Mouse (Mus musculus) hindbrain, embryonic 15.5 days (tissue): ENCODE measurements around the gene Med13l. TPM values are rescaled to one million over a fixed set of nuclear protein-coding genes. Genes with fewer than 3 reads are reported as not detected.

ENCODE experiments used
- ATAC-seq: fragments of 200-750 bp; cut with Nextera tagmentation; 2 replicates; pipeline ENCODE4 v1.8.0; 2017; ENCODE audit warnings: low read depth, moderate number of reproducible peaks, moderate TSS enrichment; ENCODE audit not compliant: low FRiP score
- H3K27ac ChIP-seq: fragments of 300-500 bp; sonication (generic); replicated peaks from 2 replicates; pipeline ENCODE4 v1.5.1; 2015; ENCODE audit warnings: mild to moderate bottlenecking, inconsistent platforms
- H3K27me3 ChIP-seq: fragments of 300-500 bp; sonication (generic); 2 replicates; pipeline ENCODE4 v1.6.1; 2015; ENCODE audit warnings: control low read depth, inconsistent platforms
- H3K36me3 ChIP-seq: fragments of 300-500 bp; sonication (generic); 2 replicates; pipeline ENCODE4 v1.6.1; 2015; ENCODE audit warnings: control low read depth, inconsistent platforms
- H3K4me1 ChIP-seq: fragments of 300-500 bp; sonication (generic); replicated peaks from 2 replicates; pipeline ENCODE4 v1.6.1; 2015; ENCODE audit warnings: control low read depth, inconsistent platforms
- H3K4me2 ChIP-seq: fragments of 300-500 bp; sonication (generic); 2 replicates; pipeline ENCODE4 v1.6.1; 2015; ENCODE audit warnings: moderate library complexity, mild to moderate bottlenecking, inconsistent platforms
- H3K4me3 ChIP-seq: fragments of 300-500 bp; sonication (generic); 2 replicates; pipeline ENCODE4 v1.5.1; 2015; ENCODE audit warnings: mild to moderate bottlenecking, inconsistent platforms
- H3K9ac ChIP-seq: fragments of 300-500 bp; sonication (generic); 2 replicates; pipeline ENCODE4 v1.6.1; 2015; ENCODE audit warnings: inconsistent platforms
- H3K9me3 ChIP-seq: fragments of 300-500 bp; sonication (generic); 2 replicates; pipeline ENCODE4 v1.6.1; 2016; ENCODE audit warnings: control low read depth, inconsistent platforms
- WGBS: fragments of 180-500 bp; shearing (Covaris S2); methylation state at CpG from one replicate; pipeline ENCODE4 v1.1.7; 2015; 5-methylcytosine and 5-hydroxymethylcytosine counted together
- polyA plus RNA-seq: library from polyadenylated mRNA; unstranded; fragments of >200 nt; fragmentation: Nextera tagmentation; extraction: Ambion mirVana; gene quantifications from 2 replicates; pipeline ENCODE4 v1.2.1, GENCODE M21; 2015

The Med13l gene
- polyA plus RNA-seq, 1 experiment from 2014 or later, result 13.7 TPM

DNA sequence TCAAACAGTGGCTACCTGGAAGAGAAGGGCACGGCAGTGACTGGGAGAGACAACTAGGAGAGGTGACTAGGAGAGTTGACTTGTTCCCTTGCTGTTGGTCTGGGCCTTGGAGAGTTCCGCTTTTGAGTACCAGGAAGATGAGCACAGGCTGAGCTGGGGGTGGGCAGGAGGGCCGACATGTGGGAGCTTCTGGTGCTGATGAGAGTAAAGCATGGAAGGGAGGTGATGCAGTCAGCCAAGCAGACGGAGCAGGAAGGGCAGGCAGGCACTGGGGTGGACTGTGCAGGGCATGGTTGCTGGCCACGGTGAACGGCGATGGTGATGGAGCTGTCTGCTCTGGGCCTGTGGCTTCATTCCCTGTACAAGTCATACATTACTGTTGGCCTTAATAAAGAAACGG lies 172.2 kb downstream of the Med13l start:
- H3K4me2 ChIP-seq, result no peak overlapping the region
- no peak for ATAC-seq
- H3K4me1 ChIP-seq, result 0 out of 2 replicates have a peak, but pooled peaks cover 3% of the 10 kb centered on the region
- H3K4me3 ChIP-seq, result no peak overlapping the region
- H3K9ac ChIP-seq, result no peak overlapping the region
- peaks cover 57% of the 10 kb centered on the region for H3K36me3 ChIP-seq
- no peak overlapping the region for H3K27ac ChIP-seq
- no peaks in the 10 kb centered on the region for H3K27me3 ChIP-seq
- 83% methylated on average over 8 of the region's 8 CpGs for whole genome bisulfite sequencing
- H3K9me3 ChIP-seq, result no peaks in the 10 kb centered on the region

DNA sequence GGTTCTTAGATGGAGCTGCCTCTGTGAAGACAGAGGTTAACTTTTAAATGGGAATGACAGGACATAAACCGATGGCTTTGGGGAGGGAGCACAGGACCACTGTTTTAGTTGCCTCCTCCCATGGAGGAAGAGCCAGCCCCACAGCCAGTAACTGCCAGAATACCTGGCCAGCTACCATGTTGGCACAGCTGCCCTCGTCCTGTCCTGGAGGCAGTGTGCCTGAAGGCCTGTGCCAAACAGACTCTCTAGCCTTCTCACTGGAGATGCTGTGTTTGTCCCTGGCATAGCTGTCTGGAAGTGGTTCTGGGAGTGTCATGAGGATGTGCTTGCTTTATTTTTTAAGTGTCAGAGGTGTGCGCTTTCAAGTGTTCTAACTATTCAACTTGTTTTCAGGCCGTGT lies 173.1 kb downstream of the Med13l start:
- H3K36me3 ChIP-seq, result peaks cover 56% of the 10 kb centered on the region
- H3K27ac ChIP-seq, result no peak overlapping the region
- H3K4me3 ChIP-seq, result no peak overlapping the region
- no peak for ATAC-seq
- no peak overlapping the region for H3K4me2 ChIP-seq
- no peaks in the 10 kb centered on the region for H3K27me3 ChIP-seq
- no peaks in the 10 kb centered on the region for H3K9me3 ChIP-seq
- no peak overlapping the region for H3K9ac ChIP-seq
- 0 out of 2 replicates have a peak, but pooled peaks cover 3% of the 10 kb centered on the region for H3K4me1 ChIP-seq
- WGBS, result 87% methylated on average over 4 of the region's 4 CpGs

DNA sequence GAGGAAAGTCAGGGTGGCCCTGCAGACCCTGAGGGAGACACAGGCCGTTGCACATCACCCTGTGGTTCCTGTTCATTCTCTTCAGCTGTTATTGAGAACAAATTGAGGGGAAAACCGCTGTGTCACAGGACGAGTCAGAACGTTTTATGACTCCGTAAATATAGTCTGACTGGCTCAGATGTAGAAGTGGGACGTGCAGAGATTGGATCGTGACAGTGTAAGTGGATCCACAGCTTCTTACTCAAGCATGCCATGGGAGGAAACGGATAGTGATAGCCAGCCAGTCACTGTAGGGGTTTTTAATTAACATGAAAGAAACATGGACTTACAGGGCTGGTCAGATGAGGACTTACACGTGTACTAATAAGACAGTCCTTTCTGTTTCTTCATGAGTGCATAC lies 174.0 kb downstream of the Med13l start:
- Histone ChIP-seq H3K4me1 (0 out of 2 replicates have a peak, but pooled peaks cover 3% of the 10 kb centered on the region), H3K36me3 (peaks cover 57% of the 10 kb centered on the region), H3K27me3 (no peaks in the 10 kb centered on the region), H3K4me3 (no peak overlapping the region), H3K4me2 (no peak overlapping the region), H3K9ac (no peak overlapping the region), H3K9me3 (no peaks in the 10 kb centered on the region), H3K27ac (no peak overlapping the region)
- ATAC-seq, result no peak
- 78% methylated on average over 9 of the region's 9 CpGs for WGBS

DNA sequence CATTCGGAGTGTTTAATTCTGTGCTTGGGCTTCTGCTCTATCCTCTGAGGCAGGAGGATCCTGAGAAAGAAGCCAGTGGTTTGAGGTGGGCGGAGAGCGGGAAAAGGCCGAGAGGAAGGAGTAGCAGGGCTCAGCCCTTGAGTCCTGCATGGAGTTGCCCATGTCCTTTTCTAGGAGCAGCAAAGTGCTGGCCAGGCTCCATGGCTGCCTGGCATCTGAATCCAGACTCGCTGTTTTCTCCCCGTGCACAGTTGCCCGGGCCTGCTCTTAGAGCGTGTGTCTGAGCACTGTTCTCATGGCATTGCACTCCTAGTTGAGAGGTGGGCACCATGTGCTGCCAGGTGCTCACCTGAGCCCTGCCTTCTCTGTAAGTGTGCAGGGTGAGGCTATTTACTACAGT lies 175.3 kb downstream of the Med13l start:
- peaks cover 57% of the 10 kb centered on the region for H3K36me3 ChIP-seq
- H3K4me2 ChIP-seq, result no peak overlapping the region
- H3K9me3 ChIP-seq, result 0 out of 2 replicates have a peak, but pooled peaks cover 3% of the 10 kb centered on the region
- WGBS, result 94% methylated on average over 8 of the region's 8 CpGs
- ATAC-seq, result no peak
- no peak overlapping the region for H3K4me3 ChIP-seq
- H3K27ac ChIP-seq, result no peak overlapping the region
- no peaks in the 10 kb centered on the region for H3K27me3 ChIP-seq
- H3K9ac ChIP-seq, result no peak overlapping the region
- H3K4me1 ChIP-seq, result 0 out of 2 replicates have a peak, but pooled peaks cover 3% of the 10 kb centered on the region

DNA sequence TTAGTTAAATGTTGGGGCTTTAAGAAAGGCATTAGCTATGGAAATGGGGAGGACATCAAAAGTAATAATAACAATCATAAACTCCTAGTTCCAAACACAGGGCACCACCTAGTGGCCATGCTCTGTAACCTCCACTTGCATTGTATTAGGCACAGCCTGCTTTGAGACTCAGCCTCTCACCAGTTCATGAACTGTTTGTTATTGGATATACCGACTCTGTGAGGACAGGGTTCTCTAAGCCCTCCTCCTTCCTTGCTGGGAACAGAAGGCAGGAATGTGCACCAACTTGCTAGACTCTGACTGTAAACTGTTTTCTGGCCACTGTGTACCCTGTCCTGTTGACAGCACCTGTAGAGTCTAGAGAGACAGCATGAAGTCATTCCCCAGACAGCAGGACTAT lies 177.1 kb downstream of the Med13l start:
- WGBS, result 38% methylated on average over 1 of the region's 1 CpGs
- Histone ChIP-seq H3K4me3 (no peak overlapping the region), H3K9me3 (0 out of 2 replicates have a peak, but pooled peaks cover 3% of the 10 kb centered on the region), H3K27ac (no peak overlapping the region), H3K36me3 (peaks cover 68% of the 10 kb centered on the region), H3K4me1 (0 out of 2 replicates have a peak, but pooled peaks cover 3% of the 10 kb centered on the region), H3K9ac (no peak overlapping the region), H3K4me2 (no peak overlapping the region), H3K27me3 (no peaks in the 10 kb centered on the region)
- no peak for ATAC-seq

DNA sequence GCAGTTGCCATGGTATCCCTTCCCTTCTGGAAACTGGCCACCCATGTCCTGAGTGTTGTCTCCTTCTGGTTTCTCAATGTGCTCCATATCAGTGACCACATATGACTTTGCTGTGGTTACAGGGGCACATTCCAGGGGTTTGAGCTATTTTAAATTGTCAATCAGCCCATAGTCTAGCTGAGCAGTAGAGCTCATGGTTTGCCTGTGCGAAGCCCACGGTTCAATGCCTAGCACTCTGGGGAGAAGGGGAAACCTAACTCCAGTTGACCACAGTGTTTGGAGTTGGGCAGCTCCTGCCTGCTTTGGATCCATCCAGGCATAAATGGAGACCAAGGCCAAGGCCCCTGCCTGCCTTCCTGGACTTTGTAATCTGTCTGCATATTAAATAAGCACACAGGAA lies 182.6 kb downstream of the Med13l start:
- Histone ChIP-seq H3K36me3 (peaks cover 64% of the 10 kb centered on the region), H3K9ac (no peak overlapping the region), H3K9me3 (0 out of 2 replicates have a peak, but pooled peaks cover 3% of the 10 kb centered on the region), H3K27ac (no peak overlapping the region), H3K27me3 (no peaks in the 10 kb centered on the region), H3K4me1 (no peaks in the 10 kb centered on the region), H3K4me2 (no peak overlapping the region), H3K4me3 (no peak overlapping the region)
- ATAC-seq, result no peak
- WGBS, result 89% methylated on average over 2 of the region's 2 CpGs

DNA sequence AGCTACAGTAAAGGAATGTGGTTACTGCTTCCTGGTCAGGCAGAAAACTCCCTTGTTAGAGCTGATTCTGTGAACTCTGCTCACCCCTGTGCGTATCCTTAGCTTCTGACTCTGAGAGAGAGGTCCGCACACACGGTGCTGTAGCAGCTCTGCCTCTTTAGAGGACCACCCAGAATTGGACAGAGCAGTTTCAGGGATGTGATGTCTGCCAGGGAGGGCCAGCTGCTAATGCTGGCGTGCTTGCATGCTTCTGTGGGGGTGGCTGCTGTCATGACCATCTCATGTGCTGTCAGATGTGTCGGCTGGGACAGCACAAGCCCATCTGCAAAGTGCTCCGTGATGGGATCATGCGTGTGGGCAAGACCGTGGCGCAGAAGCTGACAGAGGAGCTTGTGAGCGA lies 186.5 kb downstream of the Med13l start:
- no peak overlapping the region for H3K4me2 ChIP-seq
- no peak for ATAC-seq
- WGBS, result 88% methylated on average over 10 of the region's 10 CpGs
- H3K4me3 ChIP-seq, result no peak overlapping the region
- H3K9me3 ChIP-seq, result no peaks in the 10 kb centered on the region
- H3K9ac ChIP-seq, result no peak overlapping the region
- H3K36me3 ChIP-seq, result peaks cover 63% of the 10 kb centered on the region
- no peak overlapping the region for H3K27ac ChIP-seq
- no peaks in the 10 kb centered on the region for H3K27me3 ChIP-seq
- H3K4me1 ChIP-seq, result no peaks in the 10 kb centered on the region

DNA sequence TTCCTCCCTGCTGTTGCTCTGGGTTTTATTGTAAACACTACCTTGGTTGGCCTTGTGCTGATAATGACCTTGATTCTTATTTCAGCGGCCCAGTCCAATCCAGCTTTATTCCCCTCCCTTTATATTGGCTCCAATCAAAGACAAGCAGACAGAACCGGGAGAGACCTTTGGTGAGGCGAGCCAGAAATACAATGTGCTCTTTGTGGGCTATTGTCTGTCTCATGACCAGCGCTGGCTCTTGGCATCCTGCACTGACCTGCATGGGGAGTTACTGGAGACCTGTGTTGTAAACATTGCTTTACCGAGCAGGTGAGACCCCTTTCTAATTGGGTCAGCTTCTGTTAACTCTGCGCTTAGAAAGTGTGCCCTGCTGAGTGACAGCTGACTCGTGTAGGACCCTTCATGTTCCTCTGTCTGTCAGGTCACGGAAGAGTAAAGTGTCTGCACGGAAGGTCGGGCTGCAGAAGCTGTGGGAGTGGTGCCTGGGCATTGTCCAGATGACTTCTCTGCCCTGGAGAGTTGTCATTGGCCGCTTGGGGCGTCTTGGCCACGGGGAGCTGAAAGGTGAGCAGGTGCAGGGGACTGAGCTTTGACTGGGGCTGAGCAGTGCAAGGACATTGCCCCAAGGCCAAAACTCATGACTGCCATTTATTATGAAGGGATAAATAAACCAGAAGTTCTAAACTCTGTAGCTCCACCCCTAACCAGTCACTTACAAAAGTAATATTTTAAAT lies 191.1 kb downstream of the Med13l start:
- Histone ChIP-seq H3K4me2 (no peak overlapping the region), H3K27ac (no peak overlapping the region), H3K9me3 (no peaks in the 10 kb centered on the region), H3K36me3 (peaks cover 50% of the 10 kb centered on the region), H3K4me3 (no peak overlapping the region), H3K27me3 (no peaks in the 10 kb centered on the region), H3K9ac (no peak overlapping the region), H3K4me1 (0 out of 2 replicates have a peak, but pooled peaks cover 7% of the 10 kb centered on the region)
- no peak for ATAC-seq
- WGBS, result 65% methylated on average over 13 of the region's 13 CpGs

DNA sequence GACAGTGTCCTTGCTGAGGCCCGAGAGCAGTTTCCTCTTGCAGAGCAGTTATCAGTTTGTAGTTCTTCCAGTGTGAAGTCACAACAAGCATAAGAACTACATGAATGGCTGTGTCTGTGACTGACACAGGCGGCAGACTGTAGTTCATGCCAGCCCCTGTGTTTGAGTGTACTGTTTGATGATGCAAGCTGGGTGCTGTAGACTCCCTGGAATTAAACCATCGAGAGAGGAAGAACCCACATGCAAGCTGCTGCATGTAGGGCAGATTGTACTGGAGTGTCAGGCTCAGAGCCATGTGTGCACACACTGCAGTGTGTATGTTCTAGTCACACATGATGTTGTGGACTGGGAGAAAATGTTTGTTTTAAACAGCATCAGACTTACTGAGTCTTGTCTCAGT lies 192.4 kb downstream of the Med13l start:
- peaks cover 56% of the 10 kb centered on the region for H3K36me3 ChIP-seq
- WGBS, result 79% methylated on average over 3 of the region's 3 CpGs
- 0 out of 2 replicates have a peak overlapping the region, but pooled peaks have one; percentile 5 for H3K27ac ChIP-seq
- no peaks in the 10 kb centered on the region for H3K27me3 ChIP-seq
- H3K9ac ChIP-seq, result no peak overlapping the region
- H3K4me1 ChIP-seq, result 0 out of 2 replicates have a peak, but pooled peaks cover 7% of the 10 kb centered on the region
- H3K9me3 ChIP-seq, result no peaks in the 10 kb centered on the region
- no peak overlapping the region for H3K4me3 ChIP-seq
- no peak for ATAC-seq
- H3K4me2 ChIP-seq, result no peak overlapping the region

DNA sequence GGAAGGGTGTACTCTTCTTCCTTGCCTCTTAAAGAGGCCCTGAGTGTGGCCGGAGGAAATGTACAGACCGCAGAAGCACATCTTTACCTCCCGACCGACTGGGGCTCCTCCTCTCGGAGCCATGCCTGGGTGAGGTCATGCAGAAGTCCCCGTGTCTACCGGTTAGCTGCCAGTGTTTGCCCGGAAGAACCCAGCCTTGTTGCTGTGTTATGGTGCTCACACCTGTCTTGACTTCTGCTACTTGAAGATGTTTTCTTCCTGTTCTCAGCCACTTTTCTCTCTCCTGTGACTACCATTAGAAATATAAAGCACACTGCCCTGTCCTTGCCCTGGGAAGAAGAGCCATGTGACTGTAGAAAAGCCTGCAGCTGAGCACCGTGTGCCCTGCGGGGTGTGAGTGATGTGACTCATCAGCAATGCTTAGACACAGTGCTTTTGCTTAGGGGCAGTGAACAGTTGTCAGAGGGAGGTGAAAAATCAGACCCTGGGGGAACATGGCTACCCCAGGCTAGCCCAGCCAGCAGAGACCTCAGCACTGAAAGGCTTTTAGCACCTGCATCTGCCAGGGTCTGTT lies 193.1 kb downstream of the Med13l start:
- Histone ChIP-seq H3K36me3 (peaks cover 58% of the 10 kb centered on the region), H3K4me3 (no peak overlapping the region), H3K27me3 (no peaks in the 10 kb centered on the region), H3K4me1 (0 out of 2 replicates have a peak, but pooled peaks cover 7% of the 10 kb centered on the region), H3K9ac (no peak overlapping the region), H3K27ac (peak overlapping the region; percentile 35; the same call in 1 of the 2 replicates), H3K9me3 (no peaks in the 10 kb centered on the region), H3K4me2 (no peak overlapping the region)
- ATAC-seq, result no peak
- WGBS, result 78% methylated on average over 10 of the region's 10 CpGs

DNA sequence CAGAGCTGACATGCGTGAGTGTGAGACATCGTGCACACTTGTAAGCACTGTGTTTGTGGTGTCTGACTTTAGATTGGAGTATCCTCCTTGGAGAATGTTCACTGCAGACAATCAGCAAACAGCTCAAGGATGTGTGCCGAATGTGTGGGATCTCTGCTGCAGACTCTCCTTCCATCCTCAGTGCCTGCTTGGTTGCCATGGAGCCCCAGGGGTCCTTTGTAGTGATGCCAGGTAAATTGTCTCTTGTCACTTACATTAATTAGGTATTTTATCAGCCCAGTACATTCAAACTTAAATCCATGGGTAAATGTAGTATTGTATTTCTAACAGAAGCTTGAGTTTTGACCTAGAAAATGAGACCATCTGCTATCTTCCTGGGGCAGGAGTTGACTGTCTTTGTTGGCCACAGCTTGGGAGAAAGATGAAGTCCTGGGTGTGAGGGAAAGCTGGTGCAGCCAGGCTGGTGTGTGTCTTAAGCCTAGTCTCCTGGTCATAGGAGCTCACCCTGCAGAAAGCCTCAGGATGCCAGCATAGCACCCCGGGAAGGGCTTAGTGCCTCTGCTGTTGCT lies 193.8 kb downstream of the Med13l start:
- H3K4me2 ChIP-seq, result no peak overlapping the region
- H3K27ac ChIP-seq, result peak overlapping the region; percentile 35; the same call in 1 of the 2 replicates

DNA sequence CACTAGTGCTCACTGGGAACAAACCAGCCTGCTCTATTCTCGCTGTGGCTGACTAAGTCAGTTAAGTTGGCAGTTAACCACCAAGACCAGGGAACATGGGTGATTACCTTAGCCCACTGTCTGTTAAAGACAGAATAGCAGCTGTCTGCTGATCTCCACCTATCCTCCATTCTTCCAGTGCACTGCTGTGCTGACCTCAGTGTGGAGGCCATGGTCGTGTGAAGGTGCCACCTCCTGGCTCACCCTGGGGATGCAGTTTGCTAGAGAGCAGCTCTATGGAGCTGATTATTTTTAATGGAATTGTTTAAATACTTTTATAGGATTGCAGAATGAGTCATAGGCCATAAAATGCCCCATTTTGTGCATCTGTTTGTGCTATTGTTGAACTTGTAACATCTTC lies 195.6 kb downstream of the Med13l start:
- Histone ChIP-seq H3K27me3 (no peaks in the 10 kb centered on the region), H3K27ac (no peak overlapping the region), H3K4me2 (no peak overlapping the region), H3K9ac (no peak overlapping the region), H3K4me1 (0 out of 2 replicates have a peak, but pooled peaks cover 7% of the 10 kb centered on the region), H3K4me3 (no peak overlapping the region), H3K9me3 (no peaks in the 10 kb centered on the region), H3K36me3 (peaks cover 61% of the 10 kb centered on the region)
- no peak for ATAC-seq
- WGBS, result 76% methylated on average over 2 of the region's 2 CpGs

More for the DNA sequence above, 193.8 kb downstream of the Med13l start:
- ATAC-seq, result no peak
- H3K4me1 ChIP-seq, result 0 out of 2 replicates have a peak, but pooled peaks cover 7% of the 10 kb centered on the region
- H3K9me3 ChIP-seq, result no peaks in the 10 kb centered on the region
- no peak overlapping the region for H3K9ac ChIP-seq
- H3K36me3 ChIP-seq, result peaks cover 59% of the 10 kb centered on the region
- no peaks in the 10 kb centered on the region for H3K27me3 ChIP-seq
- WGBS, result 62% methylated on average over 4 of the region's 4 CpGs
- no peak overlapping the region for H3K4me3 ChIP-seq
